Mouse (Mus musculus) liver, postnatal 0 days (tissue): Measurements from ENCODE around the gene Hp1bp3. TPM values are rescaled to one million over a fixed set of nuclear protein-coding genes. Genes with fewer than 3 reads are reported as not detected.

Source experiments
- ATAC-seq: fragments of 200-750 bp; cut with Nextera tagmentation; 2 replicates; pipeline ENCODE4 v1.8.0; 2017; ENCODE audit warnings: mild to moderate bottlenecking, moderate library complexity
- DNase-seq: peaks from one replicate; pipeline ENCODE4 v3.0.0-alpha.2; 2016
- H3K27ac ChIP-seq: fragments of 300-500 bp; sonication (generic); 2 replicates; pipeline ENCODE4 v1.5.1; 2014; ENCODE audit warnings: antibody characterized with exemption, moderate library complexity, mild to moderate bottlenecking, low read depth
- H3K27me3 ChIP-seq: fragments of 300-500 bp; sonication (generic); 2 replicates; pipeline ENCODE4 v1.6.1; 2014; ENCODE audit warnings: low read length, control low read depth, mixed read lengths; ENCODE audit not compliant: insufficient read depth
- H3K36me3 ChIP-seq: fragments of 300-500 bp; sonication (generic); replicated peaks from 2 replicates; pipeline ENCODE4 v1.6.1; 2014; ENCODE audit warnings: mild to moderate bottlenecking, control low read depth, low read length, moderate library complexity, mixed read lengths; ENCODE audit not compliant: insufficient read depth
- H3K4me1 ChIP-seq: fragments of 300-500 bp; sonication (generic); 2 replicates; pipeline ENCODE4 v1.6.1; 2014; ENCODE audit warnings: antibody characterized with exemption, mild to moderate bottlenecking, control low read depth; ENCODE audit not compliant: insufficient read depth
- H3K4me2 ChIP-seq: fragments of 300-500 bp; sonication (generic); 2 replicates; pipeline ENCODE4 v1.6.1; 2014; ENCODE audit warnings: low read depth, mild to moderate bottlenecking, low read length, moderate library complexity, mixed read lengths
- H3K4me3 ChIP-seq: fragments of 300-500 bp; sonication (generic); 2 replicates; pipeline ENCODE4 v1.5.1; 2014; ENCODE audit warnings: low read depth, low read length
- H3K9ac ChIP-seq: fragments of 300-500 bp; sonication (generic); replicated peaks from 2 replicates; pipeline ENCODE4 v1.6.1; 2014; ENCODE audit warnings: mild to moderate bottlenecking, moderate library complexity
- H3K9me3 ChIP-seq: fragments of 300-500 bp; sonication (generic); 2 replicates; pipeline ENCODE4 v1.6.1; 2016; ENCODE audit warnings: mild to moderate bottlenecking, control low read depth, low read length, mixed read lengths
- CTCF ChIP-seq: sonication (generic); IDR thresholded peaks from 2 replicates; pipeline ENCODE4 v1.5.1; 2016; ENCODE audit warnings: antibody characterized with exemption, low read depth
- EP300 ChIP-seq: IDR thresholded peaks from 2 replicates; pipeline ENCODE4 v1.6.1; 2016; ENCODE audit warnings: antibody characterized with exemption, low read depth, mild to moderate bottlenecking
- WGBS: fragments of 180-500 bp; shearing (Covaris S2); extraction: QIAGEN DNeasy Blood & Tissue Kit; methylation state at CpG from one replicate; pipeline ENCODE4 v1.1.7; 2014; ENCODE audit not compliant: insufficient replicate concordance; 5-methylcytosine and 5-hydroxymethylcytosine counted together
- polyA plus RNA-seq: library from polyadenylated mRNA; unstranded; fragments of >200 nt; fragmentation: Nextera tagmentation; extraction: Ambion mirVana; gene quantifications from 2 replicates; pipeline ENCODE4 v1.2.1, GENCODE M21; 2015

The Hp1bp3 gene
- polyA plus RNA-seq, 1 experiment from 2014 or later, result 43.6 TPM

DNA sequence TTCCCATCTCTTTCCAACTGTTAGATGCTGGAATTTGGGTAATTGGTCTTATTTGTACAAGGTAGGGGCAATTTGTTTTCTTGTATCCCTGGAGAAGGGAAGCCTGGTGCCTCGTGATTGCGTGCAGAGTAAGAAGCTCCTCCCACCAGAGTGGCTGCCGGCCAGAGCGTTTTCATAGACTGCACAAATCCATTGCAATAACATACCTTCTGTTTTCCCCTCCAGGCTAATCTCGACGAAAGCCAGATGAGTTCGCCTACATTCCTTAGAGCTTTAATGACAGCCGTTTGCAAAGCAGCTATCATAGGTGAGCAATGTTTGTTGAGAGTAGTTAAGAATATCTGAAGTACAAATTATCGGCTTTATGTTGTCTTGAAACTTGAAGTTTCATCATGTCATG is 14.4 kb upstream of the Hp1bp3 start:
- no peak overlapping the region for H3K9ac ChIP-seq
- no peak for ATAC-seq
- 83% methylated on average over 9 of the region's 9 CpGs for WGBS

DNA sequence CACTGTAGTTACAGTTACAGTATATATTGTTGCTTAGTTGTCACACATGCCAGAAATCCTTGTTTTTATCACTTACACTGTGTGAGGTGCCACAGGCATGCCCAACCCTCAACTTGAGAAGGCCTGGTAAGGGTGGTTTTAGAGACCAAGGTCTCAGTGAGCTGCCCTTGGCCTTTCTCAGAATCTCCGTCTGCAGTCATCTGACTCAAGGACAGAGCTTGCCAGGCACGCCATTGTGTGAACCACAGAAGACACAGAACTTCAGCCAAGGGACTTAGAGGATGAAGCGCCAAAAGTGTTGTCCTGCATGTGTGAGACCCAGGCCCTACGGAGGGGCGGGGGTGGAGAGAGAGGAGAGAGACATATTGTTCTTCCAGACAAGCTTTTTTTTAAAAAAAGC is 6.0 kb upstream of the Hp1bp3 start:
- H3K9me3 ChIP-seq, result no peaks in the 10 kb centered on the region
- ATAC-seq, result no peak
- TF ChIP-seq EP300 (no peak), CTCF (no peak)
- no peak overlapping the region for H3K4me2 ChIP-seq
- H3K36me3 ChIP-seq, result peaks cover 27% of the 10 kb centered on the region
- H3K4me1 ChIP-seq, result no peaks in the 10 kb centered on the region
- H3K27me3 ChIP-seq, result no peaks in the 10 kb centered on the region
- WGBS, result 87% methylated on average over 5 of the region's 5 CpGs
- H3K27ac ChIP-seq, result no peak overlapping the region
- no peak overlapping the region for H3K9ac ChIP-seq
- DNase-seq, result no peak
- H3K4me3 ChIP-seq, result no peak overlapping the region

More for the DNA sequence above, 14.4 kb upstream of the Hp1bp3 start:
- H3K27me3 ChIP-seq, result no peaks in the 10 kb centered on the region
- TF ChIP-seq CTCF (no peak), EP300 (no peak)
- H3K27ac ChIP-seq, result no peak overlapping the region
- H3K4me3 ChIP-seq, result no peak overlapping the region
- peaks cover 65% of the 10 kb centered on the region for H3K36me3 ChIP-seq
- no peaks in the 10 kb centered on the region; the same call in 1 of the 2 replicates for H3K4me1 ChIP-seq
- no peak overlapping the region for H3K4me2 ChIP-seq
- DNase-seq, result no peak
- no peaks in the 10 kb centered on the region for H3K9me3 ChIP-seq

DNA sequence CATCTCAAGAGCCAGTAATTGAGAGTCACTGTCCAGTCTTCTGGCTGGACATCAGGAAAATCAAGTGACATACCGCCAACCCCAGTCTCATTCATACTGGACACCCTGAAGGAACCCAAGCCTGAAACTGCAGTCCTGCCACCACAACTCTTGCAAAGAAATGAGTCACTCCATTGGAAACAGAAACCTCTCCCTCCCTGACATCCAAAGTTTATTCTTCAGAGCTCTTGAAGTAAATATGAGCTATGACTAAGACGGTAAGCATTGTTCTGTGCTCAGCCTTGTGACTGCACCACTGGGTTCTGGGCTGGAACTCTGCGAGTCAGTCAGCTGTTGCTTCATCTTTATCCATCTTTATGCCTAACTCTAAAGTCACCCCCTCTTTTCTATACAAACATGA is 2.2 kb upstream of the Hp1bp3 start:
- no peak for ATAC-seq
- no peak overlapping the region for H3K4me3 ChIP-seq
- 78% methylated on average over 3 of the region's 3 CpGs for WGBS
- H3K4me1 ChIP-seq, result peaks cover 17% of the 10 kb centered on the region
- DNase-seq, result no peak
- no peak overlapping the region for H3K27ac ChIP-seq
- no peak overlapping the region for H3K9ac ChIP-seq
- no peaks in the 10 kb centered on the region for H3K27me3 ChIP-seq
- H3K4me2 ChIP-seq, result no peak overlapping the region
- TF ChIP-seq CTCF (no peak), EP300 (no peak)
- peaks cover 5% of the 10 kb centered on the region for H3K36me3 ChIP-seq
- no peaks in the 10 kb centered on the region for H3K9me3 ChIP-seq

DNA sequence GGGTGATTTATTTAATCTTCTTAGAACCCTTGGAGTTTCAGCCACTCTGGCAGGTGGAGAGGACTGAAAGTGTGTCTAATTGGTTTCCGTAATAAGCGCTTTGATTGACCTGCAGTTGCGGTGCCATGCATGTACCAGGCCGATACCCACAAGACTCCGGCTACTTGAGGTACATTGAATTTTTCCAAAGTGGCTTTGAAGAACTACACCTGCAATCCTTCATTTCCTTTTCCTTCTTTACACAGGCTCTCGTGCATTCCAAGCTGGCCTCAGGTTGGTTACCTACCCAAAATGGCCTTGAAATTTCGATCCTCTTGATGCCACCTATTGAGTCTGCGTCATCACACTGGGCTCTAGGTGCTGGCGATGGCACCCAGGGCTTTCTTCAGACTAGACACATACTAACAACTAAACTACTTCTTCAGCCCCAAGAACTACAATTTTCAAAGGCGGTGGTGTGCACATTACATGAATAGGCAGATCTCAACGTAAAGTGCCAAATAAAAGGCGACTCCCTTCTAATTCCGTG is 361 bp upstream of the Hp1bp3 start:
- TF ChIP-seq EP300, result no peak
- TF ChIP-seq CTCF, result no peak

DNA sequence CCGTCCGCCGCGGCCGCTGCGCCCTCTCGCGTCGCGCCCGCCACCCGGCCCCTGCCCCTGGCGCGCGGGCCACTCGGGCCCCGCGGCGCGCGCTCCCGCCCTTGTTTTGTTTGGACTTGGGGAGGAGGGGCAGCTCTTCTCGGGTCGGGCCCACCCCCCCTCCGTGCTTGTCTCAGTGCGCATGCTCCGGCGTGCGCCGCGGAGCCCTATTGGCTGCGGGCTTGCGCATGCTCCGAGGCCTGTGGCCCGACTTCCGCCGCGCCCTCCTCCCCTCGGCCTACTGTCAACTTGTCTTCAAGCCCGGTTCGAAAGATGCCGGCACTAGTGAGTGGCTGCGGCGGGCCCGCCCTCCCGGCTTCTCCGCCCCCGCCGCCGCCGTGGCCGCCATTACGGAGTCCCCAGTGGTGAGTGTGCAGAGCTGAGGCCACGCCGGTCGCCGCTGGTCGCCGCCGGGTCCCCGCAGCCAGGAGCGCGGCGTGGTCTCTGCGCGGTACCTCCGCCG is 846 bp downstream of the Hp1bp3 start:
- DNase-seq, result peak; percentile 98
- under 1% methylated on average over 55 of the region's 68 CpGs for WGBS
- Histone ChIP-seq H3K4me1 (peaks cover 39% of the 10 kb centered on the region), H3K27me3 (no peaks in the 10 kb centered on the region), H3K36me3 (peaks cover under 1% of the 10 kb centered on the region; the same call in 1 of the 2 replicates), H3K9ac (peak overlapping the region; percentile 99), H3K4me3 (peak overlapping the region; percentile 97), H3K4me2 (peak overlapping the region; percentile 76), H3K9me3 (no peaks in the 10 kb centered on the region), H3K27ac (peak overlapping the region; percentile 99)
- no peak for TF ChIP-seq CTCF
- no peak for TF ChIP-seq EP300
- ATAC-seq, result peak; percentile 95

More for the DNA sequence above, 361 bp upstream of the Hp1bp3 start:
- Histone ChIP-seq H3K9ac (peak overlapping the region; percentile 99), H3K9me3 (no peaks in the 10 kb centered on the region), H3K36me3 (no peaks in the 10 kb centered on the region), H3K4me3 (peak overlapping the region; percentile 97), H3K27ac (peak overlapping the region; percentile 99), H3K4me1 (peaks cover 31% of the 10 kb centered on the region), H3K4me2 (peak overlapping the region; percentile 76), H3K27me3 (no peaks in the 10 kb centered on the region)
- WGBS, result 46% methylated on average over 13 of the region's 13 CpGs
- no peak for ATAC-seq
- DNase-seq, result no peak

DNA sequence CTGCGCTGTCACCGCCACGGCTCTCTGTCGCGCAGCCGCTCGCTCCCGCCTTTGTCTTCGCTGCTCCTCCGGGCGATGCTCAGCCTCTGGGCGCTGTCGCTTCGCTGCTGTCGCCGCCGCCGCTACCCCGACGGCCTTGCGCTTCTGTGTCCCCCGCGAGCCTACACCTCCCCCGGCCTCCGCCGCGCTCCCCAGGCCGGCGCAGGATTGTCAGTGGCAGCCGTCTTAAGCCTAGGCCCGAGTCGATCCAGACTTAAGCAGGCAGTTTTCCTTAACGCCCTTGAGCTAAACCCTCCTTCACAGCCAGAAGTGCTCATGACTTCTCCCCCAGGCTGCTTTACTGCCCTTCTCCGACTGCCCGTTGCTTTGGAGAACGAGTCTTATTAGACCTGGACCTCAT is 1.3 kb downstream of the Hp1bp3 start:
- peak; percentile 14 for ATAC-seq
- Histone ChIP-seq H3K4me3 (peak overlapping the region; percentile 97), H3K27ac (peak overlapping the region; percentile 99), H3K27me3 (no peaks in the 10 kb centered on the region), H3K36me3 (peaks cover 6% of the 10 kb centered on the region), H3K9ac (peak overlapping the region; percentile 99), H3K4me1 (peaks cover 39% of the 10 kb centered on the region), H3K4me2 (peak overlapping the region; percentile 76), H3K9me3 (no peaks in the 10 kb centered on the region)
- no peak for DNase-seq
- 0% methylated on average over 34 of the region's 36 CpGs for WGBS
- TF ChIP-seq EP300 (no peak), CTCF (no peak)
